Mouse (Mus musculus): ENCODE data around the gene Slc25a29. TPM values are rescaled to one million over a fixed set of nuclear protein-coding genes. Genes with fewer than 3 reads are reported as not detected.

Gene Slc25a29
- polyA plus RNA-seq, 1 experiment from 2014 or later: 3.5 TPM

DNA sequence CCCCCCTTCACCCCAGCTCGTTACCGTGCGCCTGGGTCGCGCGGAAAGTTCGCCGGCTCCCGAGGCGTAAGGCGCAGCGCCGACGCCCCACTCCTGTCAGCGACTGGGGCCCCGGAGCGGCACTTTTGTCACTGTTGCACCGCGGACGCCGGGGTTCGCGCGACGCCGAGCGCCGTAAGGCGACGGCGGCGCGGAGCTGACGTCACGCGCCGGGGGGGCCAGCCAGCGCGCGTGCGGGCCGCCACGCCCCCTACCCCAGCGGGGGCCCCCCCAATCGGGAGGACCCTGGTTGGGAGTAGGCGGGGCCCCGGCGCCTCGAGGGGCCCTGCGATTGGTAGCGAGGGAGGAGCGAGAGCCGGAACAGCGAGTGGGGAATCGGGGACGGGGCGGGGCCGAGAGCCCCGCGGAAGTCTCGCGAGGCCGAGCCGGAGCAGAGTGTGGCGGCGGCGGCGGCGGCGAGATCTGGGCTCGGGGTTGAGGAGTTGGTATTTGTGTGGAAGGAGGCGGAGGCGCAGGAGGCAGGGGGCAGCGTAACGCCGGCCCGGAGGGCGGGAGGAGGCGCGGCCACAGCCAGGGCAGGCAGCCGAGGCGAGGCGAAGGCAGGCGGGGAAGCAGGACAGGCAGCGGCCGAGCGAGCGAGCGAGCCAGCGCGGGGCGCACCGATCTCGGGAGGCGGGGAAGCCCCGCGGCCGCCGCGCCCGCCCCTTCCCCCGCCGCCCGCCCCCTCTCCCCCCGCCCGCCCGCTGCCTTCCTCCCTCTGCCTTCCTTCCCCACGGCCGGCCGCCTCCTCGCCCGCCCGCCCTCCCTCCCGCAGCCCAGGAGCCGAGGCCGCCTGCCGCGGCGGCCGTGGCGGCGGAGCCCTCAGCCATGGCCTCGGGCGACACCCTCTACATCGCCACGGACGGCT is 42.9 kb downstream of the Slc25a29 start, which contains the start of gene Yy1:
Gene Yy1, plus strand, starts transcription at position 428 of the 907 bp plus-strand sequence.
- ATAC-seq (peak; percentile 88), DNase-seq (peak; percentile 99)
- H3K4me2 ChIP-seq (ENCODE audit: low read depth, low read length): peak within 1 kb of the TSS; percentile 83
- WGBS (ENCODE audit: insufficient replicate concordance): under 1% methylated on average over 63 of the region's 127 CpGs
- no peaks in the 10 kb centered on the region for H3K36me3 ChIP-seq (replicated peaks; ENCODE audit: insufficient read depth, low read length)
- H3K9ac ChIP-seq (replicated peaks): peak within 1 kb of the TSS; percentile 91
- no peaks in the 10 kb centered on the region for H3K9me3 ChIP-seq (ENCODE audit: low read length)
- peaks cover 26% of the 10 kb centered on the region for H3K4me1 ChIP-seq (ENCODE audit: insufficient read depth)
- H3K27me3 ChIP-seq (ENCODE audit: insufficient read depth, low read length): no peaks in the 10 kb centered on the region
- peak within 1 kb of the TSS; percentile 98 for H3K4me3 ChIP-seq (ENCODE audit: low read depth, low read length)
- H3K27ac ChIP-seq (ENCODE audit: low read depth): peak within 1 kb of the TSS; percentile 100
- no peak for TF ChIP-seq EP300 (IDR thresholded peaks at IDR 0.05; ENCODE audit: low read depth)
- peak; percentile 32; the same call in 1 of the 2 replicates for TF ChIP-seq CTCF (IDR thresholded peaks at IDR 0.05; ENCODE audit: low read depth)

DNA sequence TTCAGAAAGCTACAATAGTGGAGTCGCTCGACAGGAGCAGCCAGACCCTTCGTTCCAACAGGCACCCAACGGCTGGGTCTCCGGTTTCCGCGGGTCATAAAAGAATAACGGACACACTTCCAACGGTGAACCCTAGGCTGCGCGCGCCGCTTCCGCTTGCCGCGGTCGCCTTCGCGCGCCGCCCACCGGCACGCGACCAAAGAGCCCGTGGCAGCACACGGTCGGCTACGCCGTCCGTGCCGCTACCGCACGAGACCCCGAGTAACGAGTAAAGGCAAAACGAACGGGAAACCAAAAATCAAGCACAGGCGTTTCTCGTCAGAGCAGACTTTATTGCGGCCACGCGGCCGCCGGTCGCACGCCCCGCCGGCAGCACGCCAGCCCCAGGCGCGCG is 43.5 kb downstream of the Slc25a29 start:
- Histone ChIP-seq H3K9ac (replicated peaks) (peak overlapping the region; percentile 91), H3K4me1 (ENCODE audit: insufficient read depth) (peaks cover 23% of the 10 kb centered on the region), H3K9me3 (ENCODE audit: low read length) (no peaks in the 10 kb centered on the region), H3K4me3 (ENCODE audit: low read depth, low read length) (peak overlapping the region; percentile 98), H3K27ac (ENCODE audit: low read depth) (peak overlapping the region; percentile 100), H3K27me3 (ENCODE audit: insufficient read depth, low read length) (no peaks in the 10 kb centered on the region), H3K36me3 (replicated peaks; ENCODE audit: insufficient read depth, low read length) (no peaks in the 10 kb centered on the region), H3K4me2 (ENCODE audit: low read depth, low read length) (peak overlapping the region; percentile 63)
- peak; percentile 52 for ATAC-seq
- DNase-seq: peak; percentile 90
- peak; percentile 61; the same call in 1 of the 2 replicates for TF ChIP-seq EP300 (IDR thresholded peaks at IDR 0.05; ENCODE audit: low read depth)
- TF ChIP-seq CTCF (IDR thresholded peaks at IDR 0.05; ENCODE audit: low read depth): peak; percentile 24
- WGBS (ENCODE audit: insufficient replicate concordance): under 1% methylated on average over 52 of the region's 52 CpGs

DNA sequence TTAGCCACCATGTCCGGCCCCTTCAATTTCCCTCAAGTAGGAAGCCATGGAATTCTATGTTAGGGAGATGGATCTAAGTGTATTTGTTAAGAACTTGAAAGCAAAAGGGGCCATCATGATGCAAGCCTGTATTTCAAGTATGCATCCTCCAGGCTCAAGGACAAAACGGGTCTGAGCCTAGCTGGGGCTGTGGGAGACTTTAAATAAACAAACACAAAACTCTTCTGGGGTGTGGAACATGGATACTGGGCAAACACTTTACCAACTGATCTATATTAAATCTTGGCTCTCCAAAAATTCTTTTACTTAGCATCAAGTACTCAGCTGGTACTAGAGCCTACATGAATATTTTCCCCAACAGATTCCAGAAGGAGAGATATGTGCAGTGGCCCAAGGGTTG is 48.4 kb downstream of the Slc25a29 start:
- no peaks in the 10 kb centered on the region for H3K9me3 ChIP-seq (ENCODE audit: low read length)
- TF ChIP-seq EP300 (IDR thresholded peaks at IDR 0.05; ENCODE audit: low read depth): no peak
- no peak for TF ChIP-seq CTCF (IDR thresholded peaks at IDR 0.05; ENCODE audit: low read depth)
- no peak overlapping the region for H3K9ac ChIP-seq (replicated peaks)
- H3K4me2 ChIP-seq (ENCODE audit: low read depth, low read length): no peak overlapping the region
- 76% methylated on average over 2 of the region's 2 CpGs for WGBS (ENCODE audit: insufficient replicate concordance)
- ATAC-seq (no peak), DNase-seq (no peak)
- peaks cover 15% of the 10 kb centered on the region for H3K4me1 ChIP-seq (ENCODE audit: insufficient read depth)
- H3K4me3 ChIP-seq (ENCODE audit: low read depth, low read length): no peak overlapping the region
- H3K27me3 ChIP-seq (ENCODE audit: insufficient read depth, low read length): no peaks in the 10 kb centered on the region
- no peak overlapping the region for H3K27ac ChIP-seq (ENCODE audit: low read depth)
- H3K36me3 ChIP-seq (replicated peaks; ENCODE audit: insufficient read depth, low read length): no peaks in the 10 kb centered on the region

DNA sequence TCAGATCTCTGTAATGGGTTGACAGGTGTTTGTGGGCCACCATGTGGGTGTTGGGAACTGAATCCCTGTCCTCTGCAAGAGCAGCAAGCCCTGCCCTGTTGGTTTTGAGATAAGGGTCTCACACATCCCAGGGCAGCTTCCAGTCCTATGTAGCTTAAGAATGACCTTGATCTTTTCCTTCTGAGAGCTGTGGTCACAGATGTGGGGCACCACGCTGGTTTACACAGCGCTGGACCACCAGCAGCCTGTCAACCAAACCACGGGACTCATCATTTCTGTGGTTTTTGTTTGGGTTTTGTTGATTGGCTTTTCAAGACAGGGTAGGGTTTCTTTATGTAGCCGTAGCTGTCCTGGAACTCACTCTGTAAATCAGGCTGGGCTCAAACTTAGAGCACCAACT is 50.5 kb downstream of the Slc25a29 start:
- no peak overlapping the region for H3K27ac ChIP-seq (ENCODE audit: low read depth)
- H3K4me3 ChIP-seq (ENCODE audit: low read depth, low read length): no peak overlapping the region
- no peak overlapping the region for H3K9ac ChIP-seq (replicated peaks)
- WGBS (ENCODE audit: insufficient replicate concordance): 41% methylated on average over 4 of the region's 4 CpGs
- ATAC-seq: no peak
- DNase-seq: no peak
- no peaks in the 10 kb centered on the region for H3K36me3 ChIP-seq (replicated peaks; ENCODE audit: insufficient read depth, low read length)
- no peak for TF ChIP-seq CTCF (IDR thresholded peaks at IDR 0.05; ENCODE audit: low read depth)
- no peak for TF ChIP-seq EP300 (IDR thresholded peaks at IDR 0.05; ENCODE audit: low read depth)
- peaks cover 6% of the 10 kb centered on the region for H3K4me1 ChIP-seq (ENCODE audit: insufficient read depth)
- H3K4me2 ChIP-seq (ENCODE audit: low read depth, low read length): no peak overlapping the region
- no peaks in the 10 kb centered on the region for H3K9me3 ChIP-seq (ENCODE audit: low read length)
- no peaks in the 10 kb centered on the region for H3K27me3 ChIP-seq (ENCODE audit: insufficient read depth, low read length)

DNA sequence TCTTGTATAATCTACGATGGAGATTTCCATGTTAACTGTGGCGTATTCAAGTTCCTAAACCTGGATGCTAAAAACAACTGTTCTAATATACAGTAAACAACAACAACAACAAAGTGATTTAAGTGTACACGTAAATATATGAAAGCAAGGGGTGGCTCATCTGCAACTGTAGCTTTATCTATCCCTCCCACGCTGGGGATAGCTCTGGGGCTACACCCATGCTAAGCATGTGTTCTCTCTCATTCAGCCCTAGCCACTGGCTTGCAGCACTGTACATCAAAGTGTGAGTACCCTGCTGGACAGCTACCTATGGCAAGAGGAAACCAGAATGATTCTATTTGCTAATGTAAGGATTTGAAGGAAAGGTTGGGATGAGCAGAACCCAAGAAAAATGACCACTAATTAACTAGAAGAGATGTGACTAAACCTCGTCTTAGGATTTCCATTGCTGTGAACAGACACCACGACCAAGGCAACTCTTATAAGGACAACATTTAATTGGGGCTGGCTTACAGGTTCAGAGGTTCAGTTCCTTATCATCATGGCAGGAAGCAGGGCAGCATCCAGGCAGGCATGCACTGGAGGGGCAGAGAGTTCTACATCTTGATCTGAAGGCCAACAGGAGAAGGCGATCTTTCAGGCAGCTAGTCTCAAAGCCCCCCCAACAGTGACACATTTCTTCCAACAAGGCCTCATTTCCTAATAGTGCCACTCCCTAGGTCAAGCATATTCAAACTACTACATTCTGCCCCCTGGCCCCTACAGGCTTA is 55.4 kb downstream of the Slc25a29 start:
- no peaks in the 10 kb centered on the region for H3K27me3 ChIP-seq (ENCODE audit: insufficient read depth, low read length)
- peak overlapping the region; percentile 60; the same call in 1 of the 2 replicates for H3K27ac ChIP-seq (ENCODE audit: low read depth)
- H3K4me3 ChIP-seq (ENCODE audit: low read depth, low read length): no peak overlapping the region
- ATAC-seq (peak; percentile 98), DNase-seq (no peak)
- 0 out of 2 replicates have a peak overlapping the region, but pooled peaks have one; percentile 2 for H3K4me2 ChIP-seq (ENCODE audit: low read depth, low read length)
- 73% methylated on average over 7 of the region's 7 CpGs for WGBS (ENCODE audit: insufficient replicate concordance)
- 0 out of 2 replicates have a peak, but pooled peaks cover 2% of the 10 kb centered on the region for H3K9me3 ChIP-seq (ENCODE audit: low read length)
- H3K4me1 ChIP-seq (ENCODE audit: insufficient read depth): peaks cover 2% of the 10 kb centered on the region; the same call in 1 of the 2 replicates
- H3K36me3 ChIP-seq (replicated peaks; ENCODE audit: insufficient read depth, low read length): no peaks in the 10 kb centered on the region
- H3K9ac ChIP-seq (replicated peaks): no peak overlapping the region
- no peak for TF ChIP-seq CTCF (IDR thresholded peaks at IDR 0.05; ENCODE audit: low read depth)
- no peak; the same call in 1 of the 2 replicates for TF ChIP-seq EP300 (IDR thresholded peaks at IDR 0.05; ENCODE audit: low read depth)

MicroRNAs encoded within 50 kb of the gene (microRNA counts, 519-probe panel; counts per million panel counts)
- microRNA mmu-miR-345-3p (not detected), microRNA mmu-miR-345-5p (3,802 counts per million, percentile 40 among the panel's probes with 10 or more counts)

Small RNA genes within 50 kb of the gene (microRNA-seq; reads per million reads assigned to microRNA genes)
- 448 reads per million, percentile 61 among the genes with 10 or more reads in this experiment for gene Mir345

Other genes starting within 250 kb of the Slc25a29 start
- gene Degs2, start 133.6 kb downstream of the Slc25a29 start, polyA plus RNA-seq (2015; fragmentation: Nextera tagmentation; extraction: Ambion mirVana): 0.13 TPM in 2 replicates
- gene Yy1, start 42.9 kb downstream of the Slc25a29 start, polyA plus RNA-seq (2015; fragmentation: Nextera tagmentation; extraction: Ambion mirVana): 5.3 and 5.9 TPM in 2 replicates
- gene Slc25a47, start 163 bp upstream of the Slc25a29 start, polyA plus RNA-seq (2015; fragmentation: Nextera tagmentation; extraction: Ambion mirVana): 481 and 632 TPM in 2 replicates
- gene Wdr25, start 57.7 kb upstream of the Slc25a29 start, polyA plus RNA-seq (2015; fragmentation: Nextera tagmentation; extraction: Ambion mirVana): 2.4 and 2.6 TPM in 2 replicates
- gene Wars, start 58.3 kb upstream of the Slc25a29 start, polyA plus RNA-seq (2015; fragmentation: Nextera tagmentation; extraction: Ambion mirVana): 13.8 and 15.9 TPM in 2 replicates
- 0.24 and 0.27 TPM in 2 replicates for gene Begain, start 232.3 kb upstream of the Slc25a29 start, polyA plus RNA-seq (2015; fragmentation: Nextera tagmentation; extraction: Ambion mirVana)